Mouse (Mus musculus): ENCODE results near the gene Gpalpp1.

Gpalpp1 gene

DNA sequence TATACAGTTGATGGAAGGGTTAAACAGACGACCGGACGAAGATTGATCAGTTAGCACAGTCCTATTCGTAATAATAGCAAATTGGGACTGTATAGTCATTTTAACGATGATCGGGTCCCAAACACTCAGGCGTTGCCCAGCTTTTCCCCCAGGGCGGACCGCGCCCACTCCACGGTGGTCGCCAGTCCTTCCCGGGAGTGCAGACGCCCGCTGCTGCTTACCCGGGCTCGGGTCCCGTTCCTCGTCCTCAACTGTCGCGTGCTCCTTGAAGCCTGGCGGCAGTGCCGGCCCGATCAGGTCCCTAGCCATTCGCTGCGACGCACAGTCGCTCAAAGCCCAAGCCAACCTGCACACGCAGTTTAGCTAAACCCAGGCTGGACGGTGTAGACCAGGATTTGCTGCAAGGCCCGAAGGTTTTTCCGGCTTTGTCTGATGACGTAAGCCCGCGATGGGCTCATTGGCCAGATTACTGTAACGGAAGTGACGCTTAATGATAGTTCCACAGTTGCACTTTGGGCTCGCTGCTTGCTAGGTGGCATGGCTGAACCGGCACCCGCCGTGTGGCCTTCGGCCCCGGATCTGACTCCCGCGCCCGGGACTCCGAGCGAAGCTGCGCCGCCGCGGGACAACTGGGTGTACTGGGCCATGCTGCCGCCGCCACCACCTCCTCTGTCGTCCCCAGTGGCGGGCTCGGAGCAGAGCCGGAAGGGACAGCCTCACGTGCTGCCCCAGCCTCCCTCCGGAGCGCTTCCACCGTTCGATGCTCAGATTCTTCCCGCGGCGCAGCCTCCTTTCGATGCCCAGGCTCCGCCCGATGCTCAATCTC, at the start of gene Gpalpp1, which contains the start of gene Nufip1:
Gene Gpalpp1 (minus strand): TSS at position 365 of the 826 bp plus-strand sequence.
Gene Nufip1 (plus strand): TSS at position 496 of the 826 bp plus-strand sequence.
- in situ Hi-C loops (cut with MboI): no loop called here

DNA sequence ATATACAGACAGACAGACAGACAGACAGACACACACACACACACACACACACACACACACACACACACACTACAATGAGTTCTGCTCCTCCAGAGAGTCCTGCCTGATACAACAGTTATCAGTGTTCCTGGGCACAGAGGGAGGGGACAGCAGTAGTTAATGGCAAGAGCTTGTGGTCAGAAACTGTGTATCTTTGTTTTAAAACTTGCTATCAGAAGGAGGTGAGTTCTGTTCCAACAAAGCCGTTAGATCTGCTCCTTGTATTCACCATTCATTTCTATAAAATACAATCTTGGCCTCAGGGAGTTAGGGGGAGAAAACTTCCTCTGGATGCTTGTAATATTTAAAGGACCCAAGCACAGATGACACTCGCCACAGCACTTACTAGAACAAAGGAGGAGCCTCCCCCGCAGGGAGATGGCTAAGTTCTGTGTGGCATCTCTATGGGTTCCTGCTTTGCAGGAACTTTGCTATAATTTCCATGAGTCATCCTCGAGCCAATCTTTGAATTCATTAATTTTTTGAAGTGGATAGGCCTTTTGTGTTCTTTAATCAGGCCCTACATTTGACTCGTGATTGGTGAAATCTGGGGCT, 47.7 kb upstream of the Gpalpp1 start:
- in situ Hi-C loops (cut with MboI): loop anchor here (25.0 kb wide), 1 partner anchor 304 kb away; no protein-coding TSS in a partner anchor

DNA sequence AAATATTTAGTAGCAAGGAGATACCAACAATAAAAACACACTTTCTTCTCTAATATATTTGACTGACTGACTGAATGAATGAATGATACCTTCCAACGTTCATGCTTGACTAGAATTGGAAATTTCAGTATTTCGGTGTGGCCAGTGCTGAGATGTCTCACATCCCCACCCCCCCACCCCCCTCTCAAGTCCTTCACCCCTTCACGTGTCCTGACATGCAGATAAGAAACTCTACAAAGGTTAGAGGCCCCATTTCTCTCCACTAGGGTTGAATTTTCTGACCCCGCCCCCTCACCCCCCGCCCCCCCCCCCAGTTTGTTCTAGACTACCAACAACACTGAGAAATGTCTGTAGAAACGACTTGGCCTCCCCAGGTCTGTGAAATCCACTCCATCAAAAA, 43.3 kb upstream of the Gpalpp1 start:
- in situ Hi-C loops (cut with MboI): loop anchor here (25.0 kb wide), 1 partner anchor 308 kb away; no protein-coding TSS in a partner anchor

DNA sequence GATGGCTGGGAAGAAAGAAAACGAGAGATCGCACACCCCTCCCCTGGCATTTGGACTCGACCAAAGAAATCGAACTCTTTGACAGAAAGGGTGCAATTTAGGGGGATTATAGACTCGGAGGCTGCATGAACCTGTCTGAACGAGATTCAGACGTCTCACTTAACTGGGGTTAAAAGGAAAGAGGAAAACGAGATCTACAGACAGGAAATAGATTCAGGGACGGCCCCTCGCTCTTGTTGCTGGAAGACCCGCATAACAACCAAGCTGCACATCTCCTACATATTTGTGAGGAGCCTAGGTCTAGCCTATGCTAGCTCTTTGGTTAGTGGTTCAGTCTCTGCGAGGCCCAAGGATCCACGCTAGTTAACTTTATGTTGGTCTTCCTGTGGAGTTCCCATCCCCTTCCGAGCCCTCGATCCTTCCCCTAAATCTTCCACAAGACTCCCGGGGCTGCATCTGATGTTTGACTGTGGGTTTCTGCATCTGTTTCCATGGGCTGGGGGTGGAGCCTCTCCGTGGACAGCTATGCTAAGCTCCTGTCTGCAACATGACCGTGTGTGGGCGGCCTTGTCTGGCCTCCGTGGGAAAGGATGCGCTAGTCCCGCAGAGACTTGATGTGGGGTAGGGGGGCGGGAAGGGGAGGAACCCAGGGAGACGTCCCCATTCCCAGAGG, 42.6 kb upstream of the Gpalpp1 start:
- in situ Hi-C loops (cut with MboI): loop anchor here (25.0 kb wide), 1 partner anchor 309 kb away; no protein-coding TSS in a partner anchor

DNA sequence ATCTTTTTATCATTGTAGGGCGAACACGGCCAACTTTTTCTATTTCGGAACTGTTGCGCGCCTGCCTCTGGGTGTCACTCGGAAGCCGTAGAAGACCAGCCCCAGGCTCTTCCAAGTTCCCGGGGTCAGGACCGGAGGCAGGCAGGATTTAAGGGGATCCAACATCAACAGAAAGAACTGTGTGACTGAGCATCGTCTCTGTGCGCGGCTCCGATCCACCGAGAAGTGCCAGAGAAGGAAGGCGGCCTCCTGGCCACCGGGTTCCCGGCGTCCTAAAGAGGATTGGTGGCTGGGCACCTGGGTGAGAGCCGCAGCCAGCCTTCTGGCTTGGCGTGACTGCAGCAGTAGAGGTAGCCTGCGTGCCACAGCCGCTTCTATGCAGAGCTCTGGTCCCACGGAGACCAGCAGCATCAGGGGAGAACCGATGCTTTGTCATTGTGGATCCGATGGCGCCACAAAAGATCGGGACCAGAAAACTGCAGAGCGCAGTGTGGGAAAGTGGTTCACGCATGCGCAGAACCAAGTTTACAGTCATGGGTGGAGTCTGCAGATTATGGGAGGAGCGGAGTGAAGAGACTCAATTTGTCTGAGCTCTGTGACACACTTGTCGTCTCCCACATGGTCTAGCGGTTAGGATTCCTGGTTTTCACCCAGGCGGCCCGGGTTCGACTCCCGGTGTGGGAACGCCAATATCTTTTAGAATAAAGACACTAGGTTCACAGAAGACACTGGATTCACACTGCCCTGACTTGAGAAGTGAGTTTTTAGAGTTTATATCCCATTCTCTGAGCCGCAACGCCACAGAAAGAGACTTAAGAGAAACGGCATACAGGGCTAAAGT, 41.8 kb upstream of the Gpalpp1 start:
- in situ Hi-C loops (cut with MboI): loop anchor here (25.0 kb wide), 1 partner anchor 310 kb away; no protein-coding TSS in a partner anchor

DNA sequence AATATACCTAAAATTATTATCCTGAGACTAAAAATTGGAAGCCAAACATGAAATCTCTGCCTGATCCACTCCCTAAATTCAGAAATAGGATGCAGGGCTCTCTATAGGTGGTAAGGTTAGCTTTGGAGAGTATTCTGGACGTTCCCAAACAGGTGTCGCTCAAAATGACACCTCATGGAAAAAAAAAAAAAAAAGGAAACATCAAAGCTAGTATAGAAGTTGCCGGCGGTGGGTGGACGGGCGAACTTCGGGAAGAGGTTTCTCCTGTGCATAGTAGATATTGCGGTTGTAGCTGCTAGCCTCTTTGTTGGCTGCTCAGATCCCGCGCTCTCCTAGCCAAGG, 41.2 kb upstream of the Gpalpp1 start:
- in situ Hi-C loops (cut with MboI): loop anchor here (25.0 kb wide), 1 partner anchor 311 kb away; no protein-coding TSS in a partner anchor

DNA sequence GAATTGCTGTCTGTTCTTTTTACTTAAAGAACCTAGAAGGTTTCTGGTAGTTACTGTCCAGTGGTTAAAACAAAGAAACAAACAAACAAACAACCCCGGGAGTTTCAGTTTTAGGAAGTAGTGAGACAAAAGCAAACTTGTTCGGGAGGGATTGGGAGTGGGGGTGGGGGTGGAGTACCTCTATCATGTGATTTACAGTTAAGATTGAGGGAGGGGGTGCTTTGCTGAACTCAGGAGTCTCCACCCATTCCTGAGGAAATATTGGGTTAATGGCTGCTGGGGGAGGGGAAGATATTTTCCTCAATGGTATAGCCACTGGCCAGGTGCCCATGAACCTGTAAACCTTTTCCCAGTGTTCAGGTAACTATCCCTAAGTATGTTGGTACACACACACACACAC, 40.5 kb upstream of the Gpalpp1 start:
- in situ Hi-C loops (cut with MboI): loop anchor here (25.0 kb wide), 1 partner anchor 311 kb away; no protein-coding TSS in a partner anchor

DNA sequence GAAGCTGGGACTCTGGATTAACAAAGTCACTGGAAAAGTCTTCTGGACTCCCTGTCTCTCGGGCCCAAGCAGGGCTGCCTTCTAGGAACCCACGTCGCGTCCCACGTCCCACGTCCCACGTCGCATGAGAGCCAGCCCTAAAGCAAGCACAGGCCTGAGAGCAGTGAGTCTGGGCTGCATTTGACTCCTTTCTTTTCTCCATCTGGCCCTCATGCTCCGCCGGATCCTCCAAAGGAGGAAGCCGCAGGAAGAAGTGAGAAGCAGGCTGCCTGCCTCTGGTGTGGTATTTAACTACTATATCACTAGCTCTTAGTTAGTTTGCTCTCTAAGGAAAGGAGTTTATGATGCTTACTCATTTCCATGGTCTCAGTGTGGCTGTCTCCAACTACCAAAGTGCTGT, 39.9 kb upstream of the Gpalpp1 start:
- in situ Hi-C loops (cut with MboI): loop anchor here (25.0 kb wide), 1 partner anchor 312 kb away; no protein-coding TSS in a partner anchor

DNA sequence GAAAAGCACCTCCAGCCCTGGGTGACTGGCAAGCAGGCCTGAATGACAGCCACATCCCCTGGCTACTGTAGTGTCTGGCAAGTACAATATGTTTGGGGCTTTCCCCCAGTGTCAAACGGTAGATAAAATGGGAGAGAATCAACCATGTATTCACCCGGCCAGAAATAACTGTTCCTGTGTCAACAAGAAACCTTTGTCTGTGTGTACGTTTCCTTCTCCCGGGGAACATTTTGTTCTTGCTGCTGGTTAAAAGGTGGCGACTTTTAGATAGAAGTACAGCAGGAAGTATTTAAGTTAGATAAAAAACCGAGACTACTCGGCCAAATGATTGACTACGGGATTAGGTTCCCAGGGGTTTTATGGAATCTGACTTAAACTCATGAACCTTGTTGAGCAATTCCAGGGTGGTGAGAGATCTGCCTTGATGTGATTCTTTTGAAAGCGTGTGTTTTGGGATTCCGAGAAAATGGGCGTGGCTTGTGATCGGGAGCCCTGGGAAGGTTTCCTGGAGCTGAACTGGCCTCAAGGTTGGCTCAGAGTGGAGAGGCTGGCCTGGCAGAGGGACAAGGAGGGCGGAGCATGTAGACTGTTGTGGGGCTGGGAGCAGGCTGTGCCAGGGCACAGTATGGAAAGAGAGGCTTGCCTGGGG, 39.1 kb upstream of the Gpalpp1 start:
- in situ Hi-C loops (cut with MboI): loop anchor here (25.0 kb wide), 1 partner anchor 313 kb away; no protein-coding TSS in a partner anchor

DNA sequence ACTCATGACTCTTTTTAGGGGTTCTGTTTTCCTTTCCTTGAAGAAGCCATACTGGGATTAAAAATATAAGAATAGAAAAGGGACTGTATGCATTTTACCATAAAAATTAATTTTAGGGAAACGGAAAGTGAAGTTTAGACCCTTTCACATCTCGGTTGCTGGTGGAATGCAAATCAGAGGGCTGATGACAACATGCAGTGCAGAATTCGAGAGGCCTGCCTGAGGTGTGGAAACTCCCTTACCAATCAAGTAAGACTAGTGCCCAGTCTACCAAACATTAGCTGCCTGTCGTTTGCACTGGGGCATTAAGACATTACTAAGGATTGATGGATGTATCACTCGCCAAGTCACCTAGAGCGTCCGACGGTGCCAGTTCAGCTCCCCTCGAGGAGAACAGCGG, 37.7 kb upstream of the Gpalpp1 start:
- in situ Hi-C loops (cut with MboI): no loop called here

DNA sequence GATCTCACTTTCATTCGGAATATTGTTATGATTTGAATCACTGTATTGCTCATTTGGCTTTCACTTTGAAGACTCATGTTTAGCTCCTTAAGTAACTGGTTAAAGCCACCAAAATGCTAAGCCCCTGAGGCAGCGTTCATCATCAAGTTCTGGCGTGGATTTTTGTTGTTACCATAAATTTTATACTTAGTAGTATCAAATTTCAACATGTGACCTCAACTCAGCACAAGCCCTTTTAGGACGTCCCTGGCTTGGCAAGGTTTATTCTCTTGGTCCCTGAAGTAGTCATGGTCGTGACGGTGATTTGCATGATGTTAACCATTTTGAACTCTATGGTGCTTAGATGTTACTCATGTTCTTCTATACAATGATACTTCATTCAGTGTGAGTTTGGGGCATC, 36.5 kb upstream of the Gpalpp1 start:
- in situ Hi-C loops (cut with MboI): no loop called here

DNA sequence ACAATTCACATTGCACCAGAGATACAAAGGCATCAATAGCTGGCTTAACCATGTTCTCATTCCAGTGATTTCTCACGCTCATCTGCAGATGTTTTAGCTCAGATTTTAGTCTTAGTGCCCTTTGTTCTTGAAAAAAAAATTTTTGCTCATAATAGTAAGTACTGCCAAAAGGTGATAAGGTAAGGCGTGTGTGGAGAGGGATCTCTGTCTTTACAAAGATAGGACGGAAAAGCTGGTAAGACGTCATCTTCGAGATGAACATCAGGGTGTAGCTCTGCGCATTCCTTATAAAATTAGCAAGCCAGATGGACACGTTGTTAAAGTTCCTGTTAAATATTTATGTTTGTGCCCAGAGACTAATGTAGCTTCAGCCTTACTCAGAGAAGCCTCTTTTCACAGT, 35.3 kb upstream of the Gpalpp1 start:
- in situ Hi-C loops (cut with MboI): no loop called here

DNA sequence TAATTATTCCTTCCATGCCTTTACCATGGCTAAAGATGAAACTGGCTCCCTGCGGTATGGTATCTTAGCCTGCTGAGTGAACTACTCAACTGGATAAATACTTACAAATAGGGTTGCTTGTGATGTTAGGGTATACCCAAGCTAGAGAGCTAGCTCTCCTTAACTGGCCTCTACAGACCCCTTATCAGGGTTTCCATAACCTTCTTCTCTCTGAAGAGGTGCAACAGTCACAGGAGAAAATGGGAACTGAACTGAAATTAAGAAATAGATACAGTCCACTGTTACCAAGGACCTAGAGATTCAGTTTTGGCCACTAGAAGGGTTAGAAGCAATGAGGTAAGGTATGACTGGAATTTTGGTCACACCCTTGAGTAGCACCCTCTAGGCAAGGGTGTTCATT, 34.7 kb upstream of the Gpalpp1 start:
- in situ Hi-C loops (cut with MboI): no loop called here

DNA sequence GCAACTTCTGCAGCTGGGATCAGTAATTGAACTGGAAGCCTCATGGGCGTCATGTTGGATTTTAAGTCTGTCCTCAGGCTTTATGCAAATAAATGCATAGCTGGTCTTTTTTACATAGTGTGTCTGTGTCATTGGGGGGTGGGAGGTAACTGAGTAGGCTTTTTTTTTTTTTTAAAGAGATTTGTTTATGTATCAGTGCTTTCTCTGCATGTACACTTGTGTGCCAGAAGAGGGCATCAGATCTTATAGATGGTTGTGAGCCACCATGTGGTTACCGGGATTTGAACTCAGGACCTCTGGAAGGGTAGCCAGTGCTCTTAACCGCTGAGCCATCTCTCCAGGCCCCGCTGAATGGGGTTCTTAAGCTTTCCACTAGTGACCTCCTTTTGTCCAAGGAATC, 24.4 kb upstream of the Gpalpp1 start:
- in situ Hi-C loops (cut with MboI): no loop called here

DNA sequence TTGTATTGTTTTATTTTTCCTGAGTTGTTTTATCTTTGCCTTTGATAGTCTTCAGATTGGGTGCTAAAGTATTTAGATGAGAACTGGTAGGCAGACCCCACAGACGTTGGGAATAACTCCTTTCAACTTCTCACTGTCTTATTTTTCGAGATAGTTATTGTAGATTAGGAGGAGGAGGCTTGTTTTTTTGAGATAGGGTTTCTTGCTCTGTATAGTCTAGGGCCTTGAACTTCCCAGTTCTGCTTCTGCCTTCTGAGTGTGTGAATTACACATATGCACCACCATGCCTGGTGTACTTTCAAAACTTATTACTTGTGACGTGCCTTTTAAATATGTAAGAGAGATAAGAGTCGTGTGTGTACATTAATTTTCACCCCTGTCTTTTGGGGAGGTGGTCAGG, 17.6 kb upstream of the Gpalpp1 start:
- in situ Hi-C loops (cut with MboI): no loop called here

DNA sequence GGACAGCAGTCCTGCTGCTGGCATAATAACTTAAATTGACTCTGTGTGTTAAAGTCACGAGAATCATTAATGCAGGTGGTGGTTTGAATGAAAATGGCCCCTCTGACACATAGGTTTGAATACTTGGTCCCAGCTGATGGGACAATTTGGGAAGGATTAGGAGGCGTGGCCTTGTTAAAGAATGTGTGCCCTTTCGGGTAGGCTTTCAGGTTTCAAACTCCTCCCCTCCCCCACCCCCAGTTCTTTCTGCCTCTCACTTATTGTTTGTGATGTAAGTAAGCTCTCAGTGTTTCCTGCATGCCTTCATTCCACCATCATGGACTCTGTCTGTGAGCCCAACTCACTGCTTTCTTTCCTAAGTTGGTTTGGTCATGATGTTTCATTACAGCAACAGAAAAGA, 16.8 kb upstream of the Gpalpp1 start:
- in situ Hi-C loops (cut with MboI): no loop called here

DNA sequence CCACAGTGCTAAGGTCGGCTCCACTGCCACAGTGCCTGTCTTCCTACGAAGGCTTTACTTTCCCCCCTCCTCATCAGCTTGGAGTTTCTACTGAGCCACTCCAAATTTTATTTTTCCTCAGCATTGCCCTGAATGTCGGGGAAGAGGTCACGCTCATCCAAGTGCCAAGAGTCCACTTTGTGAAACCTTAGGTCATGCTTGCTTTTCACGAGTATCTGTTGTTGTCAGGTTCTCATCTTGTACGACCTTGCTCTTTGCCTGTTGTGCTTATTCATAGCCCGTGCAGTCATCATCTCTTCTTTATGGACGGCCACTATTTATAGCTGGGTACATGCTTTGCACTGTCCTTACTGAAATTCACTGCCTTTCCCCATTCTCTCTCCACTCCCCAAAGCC, 12.1 kb upstream of the Gpalpp1 start:
- in situ Hi-C loops (cut with MboI): no loop called here

DNA sequence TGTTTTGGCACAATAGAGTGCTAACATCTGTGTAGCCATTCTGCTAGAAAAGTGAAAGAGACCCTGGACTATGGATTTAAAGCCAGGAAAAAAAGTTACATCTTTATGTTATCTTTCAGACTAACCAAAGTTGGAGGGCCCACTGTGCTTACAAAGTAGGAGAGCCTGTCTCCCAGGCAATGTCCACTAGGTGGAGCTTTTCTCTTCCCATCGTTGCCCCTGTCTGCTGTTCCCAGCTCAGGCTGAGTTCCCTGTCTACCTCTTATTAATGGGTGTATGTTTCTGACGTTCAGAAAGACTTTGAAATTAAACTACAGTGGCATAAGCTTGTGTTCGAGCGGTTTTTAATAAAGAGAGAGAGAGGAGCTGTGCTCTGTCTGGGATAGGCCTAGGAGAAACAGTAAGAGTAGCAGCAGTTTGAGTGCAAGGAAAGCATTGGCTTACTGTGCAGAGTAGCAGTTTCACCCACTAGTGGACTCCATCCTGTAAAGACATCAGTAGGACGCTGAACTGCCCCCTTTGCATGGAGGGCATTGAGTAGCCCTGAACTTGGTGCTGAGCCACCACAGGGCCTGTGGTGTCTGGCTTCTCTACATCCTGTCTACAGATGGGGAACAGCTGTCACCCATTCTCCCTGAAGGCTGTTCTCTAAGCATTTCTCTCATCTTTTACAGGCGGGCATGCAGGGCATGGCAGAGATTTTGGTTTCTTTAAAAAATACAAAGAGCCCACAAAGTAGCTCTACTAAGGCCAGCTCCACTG, 11.5 kb upstream of the Gpalpp1 start:
- in situ Hi-C loops (cut with MboI): no loop called here

DNA sequence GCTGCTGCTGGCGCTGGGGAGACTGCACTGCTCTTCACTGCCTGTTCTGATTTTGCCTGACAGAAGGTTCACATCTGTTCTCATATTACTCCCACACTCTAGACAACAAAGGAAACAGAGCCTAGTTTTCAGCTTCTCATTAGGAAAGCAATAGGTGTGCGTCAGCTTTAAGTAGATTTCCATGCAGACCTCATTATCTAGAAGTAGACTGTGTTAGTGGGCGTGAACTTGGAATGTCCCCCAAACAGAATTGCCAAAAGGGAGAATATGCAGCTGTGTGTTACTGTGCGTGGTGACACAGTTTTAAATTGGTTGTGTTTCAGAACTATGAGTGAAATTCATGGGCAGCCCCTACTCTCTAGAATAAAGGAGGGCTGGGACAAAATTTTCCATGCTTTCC, 9.9 kb upstream of the Gpalpp1 start:
- in situ Hi-C loops (cut with MboI): no loop called here

DNA sequence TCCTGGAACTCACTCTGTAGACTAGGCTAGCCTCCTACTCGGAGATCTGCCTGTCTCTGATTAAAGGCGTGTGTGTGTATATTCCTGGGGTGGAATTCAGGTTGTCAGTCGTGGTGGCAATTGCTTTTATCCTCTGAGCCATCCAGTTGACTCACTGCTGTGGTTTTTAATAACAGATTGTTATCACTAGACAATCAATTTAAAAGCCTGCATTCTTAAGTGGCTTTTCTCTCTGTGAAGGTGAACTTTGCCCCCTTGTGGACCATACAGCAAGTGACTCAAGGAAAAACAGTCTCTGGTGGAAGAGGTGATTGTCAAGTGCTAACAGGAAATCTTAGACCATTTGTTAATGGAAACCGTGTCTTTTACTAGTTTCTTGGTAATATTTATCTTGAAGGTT, 8.4 kb upstream of the Gpalpp1 start:
- in situ Hi-C loops (cut with MboI): no loop called here

Data from mature B cell (primary cell).